Mouse (Mus musculus) hindbrain, embryonic 16.5 days (tissue): Measurements from ENCODE around the gene Spocd1. TPM values are rescaled to one million over a fixed set of nuclear protein-coding genes. Genes with fewer than 3 reads are reported as not detected.

Source experiments
- ATAC-seq: fragments of 200-750 bp; cut with Nextera tagmentation; 2 replicates; pipeline ENCODE4 v1.8.0; 2017; ENCODE audit warnings: moderate TSS enrichment, moderate library complexity
- H3K27ac ChIP-seq: fragments of 300-500 bp; sonication (generic); 2 replicates; pipeline ENCODE4 v1.5.1; 2014; ENCODE audit warnings: low read depth, mild to moderate bottlenecking, control low read depth, low read length, moderate library complexity
- H3K27me3 ChIP-seq: fragments of 300-500 bp; sonication (generic); replicated peaks from 2 replicates; pipeline ENCODE4 v1.6.1; 2014; ENCODE audit warnings: low read length; ENCODE audit not compliant: control insufficient read depth, insufficient read depth
- H3K36me3 ChIP-seq: fragments of 300-500 bp; sonication (generic); 2 replicates; pipeline ENCODE4 v1.6.1; 2014; ENCODE audit warnings: mild to moderate bottlenecking, low read length, moderate library complexity, mixed read lengths; ENCODE audit not compliant: control insufficient read depth, insufficient read depth
- H3K4me1 ChIP-seq: fragments of 300-500 bp; sonication (generic); 2 replicates; pipeline ENCODE4 v1.6.1; 2014; ENCODE audit warnings: low read depth, low read length; ENCODE audit not compliant: control insufficient read depth, insufficient read depth
- H3K4me2 ChIP-seq: fragments of 300-500 bp; sonication (generic); 2 replicates; pipeline ENCODE4 v1.6.1; 2014; ENCODE audit warnings: mild to moderate bottlenecking, low read length, control low read depth, moderate library complexity
- H3K4me3 ChIP-seq: fragments of 300-500 bp; sonication (generic); 2 replicates; pipeline ENCODE4 v1.5.1; 2014; ENCODE audit warnings: mild to moderate bottlenecking, low read length, control low read depth, moderate library complexity
- H3K9ac ChIP-seq: fragments of 300-500 bp; sonication (generic); 2 replicates; pipeline ENCODE4 v1.6.1; 2014; ENCODE audit warnings: low read depth, mild to moderate bottlenecking, control low read depth, low read length, moderate library complexity
- H3K9me3 ChIP-seq: fragments of 300-500 bp; sonication (generic); 2 replicates; pipeline ENCODE4 v1.6.1; 2014; ENCODE audit warnings: mild to moderate bottlenecking, low read length, moderate library complexity; ENCODE audit not compliant: control insufficient read depth
- WGBS: fragments of 180-500 bp; shearing (Covaris S2); extraction: QIAGEN DNeasy Blood & Tissue Kit; methylation state at CpG from one replicate; pipeline ENCODE4 v1.1.7; 2014; 5-methylcytosine and 5-hydroxymethylcytosine counted together
- polyA plus RNA-seq: library from polyadenylated mRNA; unstranded; fragments of >200 nt; fragmentation: Nextera tagmentation; extraction: Ambion mirVana; gene quantifications from 2 replicates; pipeline ENCODE4 v1.2.1, GENCODE M21; 2015

Gene Spocd1
- polyA plus RNA-seq, 1 experiment from 2014 or later: not detected

DNA sequence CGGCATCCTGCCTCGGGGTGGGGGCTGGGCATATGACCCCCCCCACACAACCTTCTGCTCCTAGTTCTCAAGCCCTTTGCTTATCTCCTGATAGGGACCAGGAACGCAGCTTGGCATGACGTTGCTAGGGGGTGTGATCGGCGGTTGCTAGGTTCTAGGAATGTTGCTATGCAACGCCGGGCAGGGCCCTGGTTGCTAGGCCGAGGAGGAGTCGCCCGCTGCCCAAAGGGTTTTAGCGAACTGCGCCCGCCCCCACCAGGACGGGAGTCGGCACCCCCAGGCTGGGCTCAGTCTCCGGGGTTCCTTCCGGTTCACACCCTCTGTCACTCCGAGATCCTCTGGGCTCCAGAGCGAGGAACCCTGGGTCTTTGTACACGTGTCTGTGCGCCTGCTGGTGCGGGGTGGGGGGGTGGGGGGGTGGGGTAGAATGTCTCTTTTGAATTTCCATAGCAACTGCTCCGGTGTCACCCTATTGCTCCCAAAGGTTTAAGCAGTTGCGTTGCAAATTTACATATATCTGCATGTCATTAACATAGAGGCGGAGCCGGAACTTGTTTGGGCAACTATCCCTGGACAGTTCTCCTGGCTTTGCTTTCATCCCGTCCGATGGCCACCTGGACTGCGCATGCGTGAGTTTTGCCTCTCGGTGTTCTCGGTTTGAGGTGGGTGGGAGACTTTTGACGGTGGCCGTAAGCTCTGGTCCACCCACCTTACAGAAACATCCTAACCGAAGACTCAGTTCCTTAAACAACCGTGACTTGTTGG is 31.3 kb downstream of the Spocd1 start:
- H3K27me3 ChIP-seq: no peaks in the 10 kb centered on the region
- no peaks in the 10 kb centered on the region for H3K36me3 ChIP-seq
- H3K4me2 ChIP-seq: peak overlapping the region; percentile 86
- peak overlapping the region; percentile 63 for H3K9ac ChIP-seq
- peak overlapping the region; percentile 41 for H3K4me3 ChIP-seq
- peak overlapping the region; percentile 71 for H3K27ac ChIP-seq
- H3K9me3 ChIP-seq: no peaks in the 10 kb centered on the region
- under 1% methylated on average over 28 of the region's 37 CpGs for WGBS
- peak; percentile 85 for ATAC-seq
- peaks cover 14% of the 10 kb centered on the region for H3K4me1 ChIP-seq

DNA sequence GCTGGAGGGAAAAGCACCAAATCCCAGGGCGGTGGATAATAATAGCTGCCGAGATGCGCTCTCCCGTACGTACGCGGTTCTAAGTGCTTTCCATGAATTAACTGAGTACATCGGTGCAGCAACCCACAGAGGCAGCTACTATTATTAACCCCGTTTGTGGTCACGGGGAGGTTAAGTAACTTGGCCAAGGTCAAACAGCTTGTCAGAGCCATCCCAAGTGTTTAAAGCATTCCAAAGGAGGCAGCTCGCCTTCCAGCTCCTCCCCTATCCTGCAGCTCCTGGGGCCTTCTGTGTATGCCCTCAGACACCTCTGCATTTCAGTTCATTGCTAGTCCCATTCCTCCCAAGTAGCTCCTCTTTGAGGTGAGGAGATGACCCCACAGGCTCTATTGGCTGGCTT is 36.2 kb downstream of the Spocd1 start:
- Histone ChIP-seq H3K27ac (peak overlapping the region; percentile 55; the same call in 1 of the 2 replicates), H3K4me3 (no peak overlapping the region), H3K9me3 (no peaks in the 10 kb centered on the region), H3K4me1 (peaks cover 34% of the 10 kb centered on the region), H3K9ac (no peak overlapping the region), H3K36me3 (no peaks in the 10 kb centered on the region), H3K4me2 (no peak overlapping the region), H3K27me3 (no peaks in the 10 kb centered on the region)
- 50% methylated on average over 11 of the region's 11 CpGs for WGBS
- ATAC-seq: no peak

- no peaks in the 10 kb centered on the region for H3K9me3 ChIP-seq
- ATAC-seq: peak; percentile 25; the same call in 1 of the 2 replicates
- no peaks in the 10 kb centered on the region for H3K27me3 ChIP-seq
- peaks cover 34% of the 10 kb centered on the region for H3K4me1 ChIP-seq
- H3K4me3 ChIP-seq: no peak overlapping the region
- H3K36me3 ChIP-seq: no peaks in the 10 kb centered on the region
- no peak overlapping the region for H3K4me2 ChIP-seq
- H3K9ac ChIP-seq: no peak overlapping the region
- 10% methylated on average over 10 of the region's 10 CpGs for WGBS
- peak overlapping the region; percentile 55 for H3K27ac ChIP-seq
Observed at GRCm38 (mm10) chr4:129966201-129966600, 37.2 kb downstream of the Spocd1 start.

DNA sequence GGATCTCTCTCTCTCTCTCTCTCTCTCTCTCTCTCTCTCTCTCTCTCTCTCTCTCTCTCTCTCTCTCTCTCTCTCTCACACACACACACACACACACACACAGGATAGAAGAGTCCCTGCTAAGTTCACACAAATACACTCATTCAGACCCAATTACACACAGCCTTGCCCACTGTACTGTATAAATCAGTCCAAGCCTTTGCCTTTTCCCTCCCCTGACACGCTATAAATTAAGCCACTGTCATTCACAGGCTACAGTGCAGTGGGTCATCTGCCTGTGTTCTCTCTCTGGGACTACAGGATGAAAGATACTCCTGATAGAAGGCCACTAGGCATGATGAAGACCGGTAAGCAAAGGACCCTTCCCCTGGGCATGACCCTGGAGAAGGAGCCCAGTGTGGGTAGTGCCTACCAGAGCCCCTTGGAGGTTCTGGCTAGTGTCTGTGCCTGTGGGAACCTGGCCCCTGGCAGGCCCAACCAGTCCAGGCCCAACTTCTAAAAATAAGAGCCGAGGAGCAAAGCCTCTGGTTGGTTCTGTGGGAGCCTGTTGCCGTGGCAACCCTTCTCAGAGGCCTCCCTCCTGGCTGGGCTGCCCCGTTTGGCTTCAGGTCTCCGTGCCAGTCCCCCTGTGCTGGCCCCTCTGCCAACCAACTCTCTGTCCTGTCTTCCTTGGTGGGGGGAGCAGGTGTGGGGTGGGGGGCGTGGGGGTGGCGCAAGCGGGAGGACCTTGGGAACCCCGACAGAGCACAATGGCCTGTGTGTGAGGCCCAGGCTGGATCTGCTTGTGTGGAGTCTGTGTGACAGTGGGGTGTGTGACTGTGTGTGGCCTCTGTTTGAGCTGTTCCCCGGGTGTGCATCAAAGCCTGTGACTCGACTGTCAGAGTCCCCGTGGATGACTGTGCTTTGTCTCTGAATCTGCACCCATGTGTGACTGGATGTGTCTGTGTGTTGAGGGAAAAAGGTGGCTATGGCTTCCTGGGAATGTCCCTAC is 38.3 kb downstream of the Spocd1 start:
- H3K27me3 ChIP-seq: no peaks in the 10 kb centered on the region
- no peaks in the 10 kb centered on the region for H3K36me3 ChIP-seq
- peak overlapping the region; percentile 38 for H3K4me2 ChIP-seq
- peak; percentile 91 for ATAC-seq
- H3K27ac ChIP-seq: peak overlapping the region; percentile 79
- no peaks in the 10 kb centered on the region for H3K9me3 ChIP-seq
- H3K4me3 ChIP-seq: no peak overlapping the region
- peak overlapping the region; percentile 47; the same call in 1 of the 2 replicates for H3K9ac ChIP-seq
- peaks cover 35% of the 10 kb centered on the region for H3K4me1 ChIP-seq
- 8% methylated on average over 13 of the region's 13 CpGs for WGBS

GRCm38 (mm10) chr4:129970168-129970567 is 41.1 kb downstream of the Spocd1 start:
- no peaks in the 10 kb centered on the region for H3K36me3 ChIP-seq
- WGBS: 37% methylated on average over 8 of the region's 8 CpGs
- no peaks in the 10 kb centered on the region for H3K9me3 ChIP-seq
- H3K4me3 ChIP-seq: no peak overlapping the region
- H3K4me1 ChIP-seq: peaks cover 33% of the 10 kb centered on the region
- no peak overlapping the region for H3K9ac ChIP-seq
- ATAC-seq: no peak
- no peaks in the 10 kb centered on the region for H3K27me3 ChIP-seq
- no peak overlapping the region for H3K27ac ChIP-seq
- no peak overlapping the region for H3K4me2 ChIP-seq

DNA sequence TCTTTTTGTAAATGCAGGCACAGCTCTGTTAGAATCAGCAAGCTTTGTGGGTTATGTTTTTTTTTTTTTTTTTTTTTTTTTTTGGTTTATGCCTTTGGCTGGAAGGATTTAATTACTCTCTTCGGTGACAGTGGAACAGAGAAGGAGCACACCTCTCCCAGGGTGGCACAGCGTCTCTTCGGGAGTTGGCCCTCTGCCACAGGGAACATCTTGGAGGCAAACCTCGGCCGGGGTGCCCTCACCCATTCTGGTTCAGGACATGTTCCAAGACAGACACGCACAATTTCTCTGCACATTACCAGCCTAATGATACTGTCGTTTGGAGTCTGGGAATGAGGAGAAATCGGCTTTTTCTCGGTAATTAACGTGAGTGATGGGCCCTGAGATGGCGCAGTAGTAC is 41.8 kb downstream of the Spocd1 start:
- Histone ChIP-seq H3K27me3 (no peaks in the 10 kb centered on the region), H3K4me2 (no peak overlapping the region), H3K9ac (no peak overlapping the region), H3K4me3 (no peak overlapping the region), H3K36me3 (no peaks in the 10 kb centered on the region), H3K27ac (no peak overlapping the region), H3K4me1 (peaks cover 33% of the 10 kb centered on the region), H3K9me3 (no peaks in the 10 kb centered on the region)
- no peak for ATAC-seq
- WGBS: 57% methylated on average over 11 of the region's 11 CpGs

GRCm38 (mm10) chr4:129971989-129972388 is 42.9 kb downstream of the Spocd1 start:
- 32% methylated on average over 7 of the region's 7 CpGs for WGBS
- ATAC-seq: peak; percentile 10; the same call in 1 of the 2 replicates
- no peaks in the 10 kb centered on the region for H3K9me3 ChIP-seq
- H3K27ac ChIP-seq: 0 out of 2 replicates have a peak overlapping the region, but pooled peaks have one; percentile 21
- no peaks in the 10 kb centered on the region for H3K36me3 ChIP-seq
- no peak overlapping the region for H3K4me2 ChIP-seq
- H3K4me1 ChIP-seq: peaks cover 22% of the 10 kb centered on the region
- H3K4me3 ChIP-seq: no peak overlapping the region
- H3K9ac ChIP-seq: no peak overlapping the region
- no peaks in the 10 kb centered on the region for H3K27me3 ChIP-seq

GRCm38 (mm10) chr4:129974285-129974684 is 45.2 kb downstream of the Spocd1 start:
- H3K4me3 ChIP-seq: no peak overlapping the region
- H3K9ac ChIP-seq: no peak overlapping the region
- no peaks in the 10 kb centered on the region for H3K27me3 ChIP-seq
- H3K4me2 ChIP-seq: no peak overlapping the region
- ATAC-seq: no peak
- peaks cover 6% of the 10 kb centered on the region; the same call in 1 of the 2 replicates for H3K4me1 ChIP-seq
- 56% methylated on average over 9 of the region's 9 CpGs for WGBS
- no peak overlapping the region for H3K27ac ChIP-seq
- H3K36me3 ChIP-seq: no peaks in the 10 kb centered on the region
- no peaks in the 10 kb centered on the region for H3K9me3 ChIP-seq

- H3K27me3 ChIP-seq: no peaks in the 10 kb centered on the region
- ATAC-seq: no peak
- H3K27ac ChIP-seq: no peak overlapping the region
- H3K4me2 ChIP-seq: no peak overlapping the region
- H3K9me3 ChIP-seq: no peaks in the 10 kb centered on the region
- H3K9ac ChIP-seq: no peak overlapping the region
- H3K4me3 ChIP-seq: no peak overlapping the region
- WGBS: 62% methylated on average over 4 of the region's 4 CpGs
- H3K4me1 ChIP-seq: peaks cover 11% of the 10 kb centered on the region
- H3K36me3 ChIP-seq: no peaks in the 10 kb centered on the region
Observed at GRCm38 (mm10) chr4:129977256-129977655, 48.2 kb downstream of the Spocd1 start.
